Mouse (Mus musculus): Measurements from ENCODE around the gene Tbc1d8. TPM values are rescaled to one million over a fixed set of nuclear protein-coding genes. Genes with fewer than 3 reads are reported as not detected.
A peak's percentile ranks its signal among the peaks of the same experiment; 100 is the strongest.

Gene Tbc1d8
- total and polyA plus RNA-seq, 3 experiments = 0.16 to 1.4 (median 0.81) TPM

GRCm38 (mm10) chr1:39376121-39376520 lies 102.4 kb downstream of the Tbc1d8 start:
- no peak overlapping the region for H3K27ac ChIP-seq (ENCODE audit: insufficient read depth, low read depth)
- H3K27me3 ChIP-seq (replicated peaks) = no peaks in the 10 kb centered on the region
- no peaks in the 10 kb centered on the region for H3K79me2 ChIP-seq (replicated peaks; ENCODE audit: control insufficient read depth, extremely low read depth, insufficient read depth, poor library complexity, severe bottlenecking)
- H3K9ac ChIP-seq (ENCODE audit: insufficient read depth, low read depth) = no peak overlapping the region
- H3K9me3 ChIP-seq (replicated peaks; ENCODE audit: low read length) = no peaks in the 10 kb centered on the region
- DNase-seq (ENCODE audit: extremely low read depth) = no peak
- TF ChIP-seq NELFE (IDR thresholded peaks at IDR 0.05; ENCODE audit: low read depth, low read length) = no peak
- peak; percentile 55; the same call in 1 of the 2 replicates for TF ChIP-seq MAFK (IDR thresholded peaks at IDR 0.05; ENCODE audit: insufficient replicate concordance, low read length)
- TF ChIP-seq CHD2 (IDR thresholded peaks at IDR 0.05; ENCODE audit: low read length) = 0 out of 2 replicates have a peak, but pooled peaks have one; percentile 17
- dilution Hi-C loops (cut with MboI; ENCODE audit: extremely low pct_ligation_motif_present, extremely low pct_unique_long_range_greater_than_20kb, low sequenced_read_pairs) (no loop called here), in situ Hi-C loops (cut with MboI; ENCODE audit: low pct_ligation_motif_present, low pct_unique_long_range_greater_than_20kb, low sequenced_read_pairs) (no loop called here)
- H3K4me2 ChIP-seq (ENCODE audit: insufficient read depth, low read depth, poor library complexity, severe bottlenecking) = no peak overlapping the region
- H3K36me3 ChIP-seq (replicated peaks in 1 of 2; ENCODE audit: control insufficient read depth in 1 of 2, insufficient read depth in 1 of 2, low read length in 1 of 2) = peaks cover 27 to 52% of the 10 kb centered on the region in 2 experiments
- no peak overlapping the region for H3K4me3 ChIP-seq (replicated peaks in 1 of 3; ENCODE audit: low read depth in 2 of 3, low read length in 2 of 3, poor library complexity in 1 of 3)
- H3K4me1 ChIP-seq (ENCODE audit: control insufficient read depth in 1 of 2, insufficient read depth in 2 of 2) = peaks cover 0 to 7% of the 10 kb centered on the region in 2 experiments; a peak in 2 of 4 replicates

- Histone ChIP-seq H3K4me2 (ENCODE audit: insufficient read depth, low read depth, poor library complexity, severe bottlenecking) (no peak overlapping the region), H3K27me3 (replicated peaks) (no peaks in the 10 kb centered on the region), H3K9me3 (replicated peaks; ENCODE audit: low read length) (no peaks in the 10 kb centered on the region), H3K4me1 (ENCODE audit: control insufficient read depth in 1 of 2, insufficient read depth in 2 of 2) (peaks cover 2 to 19% of the 10 kb centered on the region in 2 experiments; a peak in 2 of 4 replicates), H3K27ac (ENCODE audit: insufficient read depth, low read depth) (no peak overlapping the region), H3K9ac (ENCODE audit: insufficient read depth, low read depth) (no peak overlapping the region), H3K36me3 (replicated peaks in 1 of 2; ENCODE audit: control insufficient read depth in 1 of 2, insufficient read depth in 1 of 2, low read length in 1 of 2) (peaks cover 44 to 70% of the 10 kb centered on the region in 2 experiments), H3K79me2 (replicated peaks; ENCODE audit: control insufficient read depth, extremely low read depth, insufficient read depth, poor library complexity, severe bottlenecking) (peaks cover 11% of the 10 kb centered on the region), H3K4me3 (replicated peaks in 1 of 3; ENCODE audit: low read depth in 2 of 3, low read length in 2 of 3, poor library complexity in 1 of 3) (no peak overlapping the region)
- dilution Hi-C loops (cut with MboI; ENCODE audit: extremely low pct_ligation_motif_present, extremely low pct_unique_long_range_greater_than_20kb, low sequenced_read_pairs) (no loop called here), in situ Hi-C loops (cut with MboI; ENCODE audit: low pct_ligation_motif_present, low pct_unique_long_range_greater_than_20kb, low sequenced_read_pairs) (no loop called here)
- TF ChIP-seq POLR2A (IDR thresholded peaks at IDR 0.05; ENCODE audit: low read depth, low read length) (peak; percentile 34), CHD2 (IDR thresholded peaks at IDR 0.05; ENCODE audit: low read length) (peak; percentile 37; the same call in 1 of the 2 replicates), POLR2AphosphoS2 (IDR thresholded peaks at IDR 0.05; ENCODE audit: low read depth, low read length) (peak; percentile 20; the same call in 1 of the 2 replicates), CHD1 (IDR thresholded peaks at IDR 0.05; ENCODE audit: low read depth, low read length) (no peak)
- peak; percentile 21 for DNase-seq (ENCODE audit: extremely low read depth)
These were observed 104.2 kb downstream of the Tbc1d8 start for GRCm38 (mm10) chr1:39374231-39374809.

DNA sequence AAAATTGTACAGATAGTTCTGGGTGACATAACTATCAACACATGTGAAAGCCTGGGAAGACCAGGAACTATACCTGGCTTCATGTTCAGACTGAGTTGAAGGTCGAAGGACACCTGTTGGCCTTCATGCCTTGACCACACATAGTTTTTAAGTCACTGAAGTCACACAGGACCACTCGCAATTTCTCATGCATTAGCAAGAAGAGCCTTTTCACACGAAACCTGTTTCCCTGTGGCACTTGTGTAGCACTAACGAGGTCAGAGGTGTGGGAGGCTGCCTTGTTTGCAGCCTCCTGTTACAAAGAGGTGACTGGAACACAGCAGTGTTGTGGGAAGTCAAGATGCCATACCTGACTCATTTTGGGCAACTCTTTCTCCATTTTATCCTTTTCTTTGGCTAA lies 105.2 kb downstream of the Tbc1d8 start:
- no peaks in the 10 kb centered on the region for H3K9me3 ChIP-seq (replicated peaks; ENCODE audit: low read length)
- H3K36me3 ChIP-seq (replicated peaks in 1 of 2; ENCODE audit: control insufficient read depth in 1 of 2, insufficient read depth in 1 of 2, low read length in 1 of 2) = peaks cover 44 to 78% of the 10 kb centered on the region in 2 experiments
- no peak overlapping the region for H3K4me2 ChIP-seq (ENCODE audit: insufficient read depth, low read depth, poor library complexity, severe bottlenecking)
- dilution Hi-C loops (cut with MboI; ENCODE audit: extremely low pct_ligation_motif_present, extremely low pct_unique_long_range_greater_than_20kb, low sequenced_read_pairs) = no loop called here
- no peak overlapping the region; the same call in 1 of the 2 replicates for H3K27ac ChIP-seq (ENCODE audit: insufficient read depth, low read depth)
- in situ Hi-C loops (cut with MboI; ENCODE audit: low pct_ligation_motif_present, low pct_unique_long_range_greater_than_20kb, low sequenced_read_pairs) = no loop called here
- H3K4me3 ChIP-seq (replicated peaks in 1 of 3; ENCODE audit: low read depth in 2 of 3, low read length in 2 of 3, poor library complexity in 1 of 3) = no peak overlapping the region
- no peak for TF ChIP-seq TCF12 (IDR thresholded peaks at IDR 0.05; ENCODE audit: low read depth, low read length)
- TF ChIP-seq POLR2AphosphoS2 (IDR thresholded peaks at IDR 0.05; ENCODE audit: low read depth, low read length) = peak; percentile 75; the same call in 1 of the 2 replicates
- H3K79me2 ChIP-seq (replicated peaks; ENCODE audit: control insufficient read depth, extremely low read depth, insufficient read depth, poor library complexity, severe bottlenecking) = peaks cover 21% of the 10 kb centered on the region
- H3K4me1 ChIP-seq (ENCODE audit: control insufficient read depth in 1 of 2, insufficient read depth in 2 of 2) = peaks cover 2 to 19% of the 10 kb centered on the region in 2 experiments; a peak in 2 of 4 replicates
- peak; percentile 22 for DNase-seq (ENCODE audit: extremely low read depth)
- no peaks in the 10 kb centered on the region for H3K27me3 ChIP-seq (replicated peaks)
- H3K9ac ChIP-seq (ENCODE audit: insufficient read depth, low read depth) = no peak overlapping the region

Measured in CH12.LX (cell line).